Mouse (Mus musculus) activated CD4-positive, CD25-positive, alpha-beta regulatory T cell, adult 4 months (primary cell): ENCODE results near the gene Cspg5. TPM values are rescaled to one million over a fixed set of nuclear protein-coding genes. Genes with fewer than 3 reads are reported as not detected.

ENCODE experiments used
- polyA plus RNA-seq, 2 experiments: library from polyadenylated mRNA; unstranded; fragments of 100-300 nt; shearing (Covaris generic); gene quantifications; one replicate each; pipeline ENCODE4 v1.2.1; 2017

Cspg5 gene
- polyA plus RNA-seq, 2 experiments from 2014 or later: 0.17 TPM; not detected in 1

Other genes with a start within 250 kb of the Cspg5 start
- gene Smarcc1, start 126.1 kb upstream of the Cspg5 start, polyA plus RNA-seq: 10 to 100 TPM; 30.7 to 34.5 TPM
- 10 to 100 TPM; 74.5 to 77.7 TPM for gene Dhx30, start 126.0 kb upstream of the Cspg5 start, polyA plus RNA-seq
- 10 to 100 TPM; 14.4 to 16.1 TPM for gene Elp6, start 61.4 kb downstream of the Cspg5 start, polyA plus RNA-seq
- gene Scap, start 89.5 kb downstream of the Cspg5 start, polyA plus RNA-seq: 10 to 100 TPM; 12.5 to 12.9 TPM
- gene Ptpn23, start 164.4 kb downstream of the Cspg5 start, polyA plus RNA-seq: 1 to 10 TPM; 5.4 TPM
- not detected for gene Ngp, start 176.0 kb downstream of the Cspg5 start, polyA plus RNA-seq
- 10 to 100 TPM in 1 of 2 experiments, 1 to 10 TPM in 1; 9.3 to 11.2 TPM for gene Klhl18, start 232.9 kb downstream of the Cspg5 start, polyA plus RNA-seq
- gene Kif9, start 233.2 kb downstream of the Cspg5 start, polyA plus RNA-seq: under 1 TPM; 0.38 to 0.46 TPM